Mouse (Mus musculus) megakaryocyte progenitor cell, adult 5-6 weeks (primary cell): ENCODE data around the gene Armc2. TPM values are rescaled to one million over a fixed set of nuclear protein-coding genes. Genes with fewer than 3 reads are reported as not detected.
A peak's percentile ranks its signal among the peaks of the same experiment; 100 is the strongest.

ENCODE experiments used
- ATAC-seq: replicated peaks from 2 replicates; pipeline ENCODE4 v1.8.0; 2016; ENCODE audit warnings: mild to moderate bottlenecking, moderate TSS enrichment, inconsistent platforms; ENCODE audit not compliant: poor library complexity
- total RNA-seq, 2 experiments: library from RNA; stranded (forward) in 1 of 2; stranded (reverse) in 1 of 2; fragments of 157-497, 149-512 nt in 1 of 2; fragments of 200-1000 nt in 1 of 2; gene quantifications; 2 replicates each; pipeline versions ENCODE4 v1.2.3 to v1.2.4; 2015 to 2017

Armc2 gene
- total RNA-seq, 2 experiments from 2014 or later: 0.46 to 1.7 TPM

GRCm38 (mm10) chr10:41875624-41876023 lies 142.6 kb downstream of the Armc2 start:
- ATAC-seq: no peak

- ATAC-seq: peak; percentile 70
Measured at GRCm38 (mm10) chr10:41871564-41871963, 146.7 kb downstream of the Armc2 start.

GRCm38 (mm10) chr10:41870101-41870500 lies 148.1 kb downstream of the Armc2 start:
- peak; percentile 50 for ATAC-seq

- peak; percentile 29; the same call in 1 of the 2 replicates for ATAC-seq
Measured at GRCm38 (mm10) chr10:41867956-41868355, 150.3 kb downstream of the Armc2 start.

GRCm38 (mm10) chr10:41866838-41867154 lies 151.4 kb downstream of the Armc2 start:
- ATAC-seq: no peak

GRCm38 (mm10) chr10:41866069-41866837 lies 152.0 kb downstream of the Armc2 start:
- no peak for ATAC-seq

Other genes starting within 250 kb of the Armc2 start
- 40.3 and 53.4 TPM in 2 replicates for gene Cep57l1, start 208.6 kb downstream of the Armc2 start, total RNA-seq (2015)
- 44.4 and 57.8 TPM in 2 replicates for gene Cep57l1, start 208.6 kb downstream of the Armc2 start, total RNA-seq (2017)
- 27.1 and 36.3 TPM in 2 replicates for gene Sesn1, start 208.5 kb downstream of the Armc2 start, total RNA-seq (2015)
- 21.9 and 22.3 TPM in 2 replicates for gene Sesn1, start 208.5 kb downstream of the Armc2 start, total RNA-seq (2017)